Mouse (Mus musculus) forebrain, embryonic 15.5 days (tissue): ENCODE measurements around the gene Cpsf6. TPM values are rescaled to one million over a fixed set of nuclear protein-coding genes. Genes with fewer than 3 reads are reported as not detected.

Experiments
- ATAC-seq: fragments of 200-750 bp; cut with Nextera tagmentation; replicated peaks from 2 replicates; pipeline ENCODE4 v1.8.0; 2017; ENCODE audit warnings: mild to moderate bottlenecking, moderate TSS enrichment, moderate library complexity
- H3K27ac ChIP-seq: fragments of 300-500 bp; sonication (generic); replicated peaks from 2 replicates; pipeline ENCODE4 v1.5.1; 2015; ENCODE audit warnings: mild to moderate bottlenecking, inconsistent platforms
- H3K27me3 ChIP-seq: fragments of 300-500 bp; sonication (generic); 2 replicates; pipeline ENCODE4 v1.6.1; 2015; ENCODE audit warnings: inconsistent platforms
- H3K36me3 ChIP-seq: fragments of 300-500 bp; sonication (generic); 2 replicates; pipeline ENCODE4 v1.6.1; 2015; ENCODE audit warnings: mild to moderate bottlenecking, inconsistent platforms
- H3K4me1 ChIP-seq: fragments of 300-500 bp; sonication (generic); 2 replicates; pipeline ENCODE4 v1.6.1; 2015; ENCODE audit warnings: inconsistent platforms
- H3K4me2 ChIP-seq: fragments of 300-500 bp; sonication (generic); replicated peaks from 2 replicates; pipeline ENCODE4 v1.6.1; 2015; ENCODE audit warnings: mild to moderate bottlenecking, inconsistent platforms
- H3K4me3 ChIP-seq: fragments of 300-500 bp; sonication (generic); 2 replicates; pipeline ENCODE4 v1.5.1; 2015; ENCODE audit warnings: mild to moderate bottlenecking, inconsistent platforms
- H3K9ac ChIP-seq: fragments of 300-500 bp; sonication (generic); replicated peaks from 2 replicates; pipeline ENCODE4 v1.6.1; 2015; ENCODE audit warnings: mild to moderate bottlenecking, inconsistent platforms
- H3K9me3 ChIP-seq: fragments of 300-500 bp; sonication (generic); 2 replicates; pipeline ENCODE4 v1.6.1; 2016; ENCODE audit warnings: inconsistent platforms
- WGBS: fragments of 180-500 bp; shearing (Covaris S2); methylation state at CpG from one replicate; pipeline ENCODE4 v1.1.7; 2015; ENCODE audit warnings: mixed read lengths; 5-methylcytosine and 5-hydroxymethylcytosine counted together
- polyA plus RNA-seq: library from polyadenylated mRNA; unstranded; fragments of >200 nt; fragmentation: Nextera tagmentation; extraction: Ambion mirVana; gene quantifications from 2 replicates; pipeline ENCODE4 v1.2.1, GENCODE M21; 2015

Gene Cpsf6
- polyA plus RNA-seq, 1 experiment from 2014 or later: 201 TPM

DNA sequence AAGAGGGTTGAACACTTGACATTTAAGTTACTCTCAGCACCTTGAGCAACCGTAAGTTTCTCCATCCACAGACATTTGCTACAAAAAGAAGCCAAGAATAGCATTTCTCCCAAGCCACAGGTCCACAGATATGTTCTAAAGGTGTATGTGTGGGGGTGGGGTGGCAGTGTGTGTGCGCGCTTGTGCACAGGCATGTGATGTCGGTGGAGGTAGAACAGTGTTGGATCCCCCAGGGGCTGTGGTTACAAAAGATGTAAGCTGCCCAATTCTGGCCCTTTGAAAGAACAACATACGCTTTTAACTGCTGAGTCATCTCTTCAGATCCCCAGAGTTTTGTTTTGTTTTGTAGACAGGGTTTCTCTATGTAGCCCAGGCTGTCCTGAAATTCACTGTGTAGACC is 57.2 kb downstream of the Cpsf6 start:
- H3K4me2 ChIP-seq: no peak overlapping the region
- no peak for ATAC-seq
- no peak overlapping the region for H3K27ac ChIP-seq
- no peak overlapping the region for H3K4me3 ChIP-seq
- no peaks in the 10 kb centered on the region for H3K9me3 ChIP-seq
- H3K36me3 ChIP-seq: no peaks in the 10 kb centered on the region
- no peaks in the 10 kb centered on the region for H3K27me3 ChIP-seq
- WGBS: 98% methylated on average over 5 of the region's 5 CpGs
- H3K9ac ChIP-seq: no peak overlapping the region
- no peaks in the 10 kb centered on the region for H3K4me1 ChIP-seq

DNA sequence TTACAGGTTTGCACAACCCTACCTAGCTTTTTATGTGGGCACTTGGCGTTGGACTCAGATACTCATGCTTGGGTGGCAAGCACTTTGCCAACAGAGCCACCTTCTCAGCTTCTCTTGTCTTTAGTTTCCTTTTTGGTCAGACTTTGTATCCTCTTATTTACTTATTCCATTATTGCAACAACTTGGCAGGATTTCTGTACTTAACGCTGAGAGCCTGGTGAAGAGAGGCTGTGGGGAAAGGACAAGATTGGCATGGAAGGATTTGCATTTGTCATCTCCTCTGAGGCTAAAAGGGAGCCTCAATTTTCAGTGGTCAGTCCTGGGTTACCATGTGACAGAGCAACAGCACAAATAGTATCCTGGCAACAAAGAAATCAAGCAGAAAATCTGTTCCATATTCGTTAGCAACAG is 59.2 kb downstream of the Cpsf6 start:
- 48% methylated on average over 3 of the region's 3 CpGs for WGBS
- H3K4me1 ChIP-seq: no peaks in the 10 kb centered on the region
- ATAC-seq: no peak
- H3K36me3 ChIP-seq: no peaks in the 10 kb centered on the region
- H3K9me3 ChIP-seq: no peaks in the 10 kb centered on the region
- no peaks in the 10 kb centered on the region for H3K27me3 ChIP-seq
- H3K4me2 ChIP-seq: no peak overlapping the region
- no peak overlapping the region for H3K4me3 ChIP-seq
- no peak overlapping the region for H3K27ac ChIP-seq
- no peak overlapping the region for H3K9ac ChIP-seq

DNA sequence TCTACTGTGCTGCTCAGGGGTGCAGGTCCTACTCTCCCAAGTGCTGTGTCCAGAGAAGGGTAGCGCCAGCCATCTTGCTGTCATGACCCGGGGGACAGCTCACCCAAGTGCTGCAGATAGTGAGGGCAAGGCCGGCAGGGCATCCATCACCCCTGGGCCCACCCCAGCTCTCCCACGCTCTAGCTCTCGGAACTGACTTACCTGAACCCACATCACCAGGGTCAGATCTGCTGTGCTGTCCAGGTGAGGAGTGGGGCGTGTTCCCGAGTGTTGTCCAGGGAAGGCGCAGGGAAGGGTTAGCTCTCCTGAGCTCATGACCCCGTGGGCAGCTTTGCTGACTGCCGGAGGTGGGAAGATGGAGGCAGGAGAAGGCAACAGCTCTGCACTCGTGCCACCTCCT is 63.4 kb downstream of the Cpsf6 start:
- Histone ChIP-seq H3K4me3 (no peak overlapping the region), H3K36me3 (no peaks in the 10 kb centered on the region), H3K4me2 (no peak overlapping the region), H3K27ac (no peak overlapping the region), H3K4me1 (no peaks in the 10 kb centered on the region), H3K9me3 (no peaks in the 10 kb centered on the region), H3K9ac (no peak overlapping the region), H3K27me3 (no peaks in the 10 kb centered on the region)
- ATAC-seq: no peak
- 95% methylated on average over 11 of the region's 11 CpGs for WGBS

DNA sequence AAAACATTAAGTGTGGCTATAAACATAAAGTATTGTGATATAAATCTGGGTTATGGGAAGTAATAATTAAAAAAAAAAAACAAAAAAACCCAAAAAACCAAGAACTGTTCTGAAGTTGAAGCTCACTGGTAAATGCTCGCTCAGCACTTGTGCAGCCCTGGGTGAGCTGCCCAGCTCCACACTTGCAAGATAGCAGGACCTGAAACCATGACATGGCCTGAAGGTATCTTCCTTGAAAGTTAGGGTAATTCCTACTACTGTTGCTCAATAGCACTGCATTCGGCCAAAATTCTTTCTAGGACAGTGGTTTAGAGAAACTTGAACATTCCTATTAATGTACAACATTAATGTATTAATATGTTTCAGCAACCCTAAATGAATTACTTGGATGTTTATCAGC is 66.7 kb downstream of the Cpsf6 start:
- H3K9ac ChIP-seq: no peak overlapping the region
- no peak for ATAC-seq
- H3K9me3 ChIP-seq: no peaks in the 10 kb centered on the region
- no peaks in the 10 kb centered on the region for H3K36me3 ChIP-seq
- no peak overlapping the region for H3K27ac ChIP-seq
- no peak overlapping the region for H3K4me2 ChIP-seq
- H3K4me1 ChIP-seq: no peaks in the 10 kb centered on the region
- no peaks in the 10 kb centered on the region for H3K27me3 ChIP-seq
- H3K4me3 ChIP-seq: no peak overlapping the region
- 96% methylated on average over 2 of the region's 2 CpGs for WGBS

DNA sequence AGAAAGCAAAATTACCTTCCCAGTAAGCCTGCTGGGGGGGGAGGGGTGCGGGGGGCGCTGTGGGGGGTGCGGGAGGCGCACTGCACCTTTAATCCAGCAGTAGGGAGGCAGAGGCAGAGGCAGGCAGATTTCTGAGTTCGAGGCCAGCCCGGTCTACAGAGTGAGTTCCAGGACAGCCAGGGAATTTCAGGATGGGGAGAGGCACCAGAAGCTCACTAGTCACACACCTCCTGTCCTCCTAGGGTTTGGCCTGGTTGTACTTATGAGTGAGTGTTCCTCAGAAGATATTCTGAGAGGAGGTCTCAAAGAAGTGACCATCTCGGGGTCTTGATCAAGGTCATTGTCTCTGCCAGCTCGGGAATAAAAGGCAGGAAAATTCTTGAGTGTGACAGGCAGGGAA is 67.6 kb downstream of the Cpsf6 start:
- Histone ChIP-seq H3K27me3 (no peaks in the 10 kb centered on the region), H3K9ac (no peak overlapping the region), H3K4me3 (no peak overlapping the region), H3K4me2 (no peak overlapping the region), H3K4me1 (no peaks in the 10 kb centered on the region), H3K36me3 (no peaks in the 10 kb centered on the region), H3K27ac (no peak overlapping the region), H3K9me3 (no peaks in the 10 kb centered on the region)
- 82% methylated on average over 8 of the region's 8 CpGs for WGBS
- ATAC-seq: no peak

DNA sequence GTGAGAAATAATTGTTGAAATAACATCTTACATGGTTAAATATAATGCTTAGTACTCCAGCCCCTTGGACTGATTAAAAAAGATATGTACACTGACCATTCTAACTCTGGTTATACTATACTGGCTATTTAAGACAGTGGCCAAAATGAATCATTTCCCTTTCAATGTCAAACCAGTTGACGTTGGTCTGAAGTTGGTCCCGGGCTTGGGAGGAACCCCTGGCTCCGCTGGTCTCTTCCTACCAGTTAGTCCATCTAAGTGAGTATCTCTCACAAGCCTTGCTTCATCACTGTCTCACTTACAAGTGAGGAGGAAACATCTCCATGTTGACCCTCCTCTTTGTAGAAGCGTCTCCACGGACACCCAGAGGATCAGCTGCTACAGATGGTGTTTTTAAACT is 75.4 kb downstream of the Cpsf6 start:
- Histone ChIP-seq H3K27ac (no peak overlapping the region), H3K36me3 (no peaks in the 10 kb centered on the region), H3K27me3 (no peaks in the 10 kb centered on the region), H3K9me3 (no peaks in the 10 kb centered on the region), H3K4me2 (no peak overlapping the region), H3K4me3 (no peak overlapping the region), H3K9ac (no peak overlapping the region), H3K4me1 (no peaks in the 10 kb centered on the region)
- no peak for ATAC-seq
- 92% methylated on average over 5 of the region's 5 CpGs for whole genome bisulfite sequencing

DNA sequence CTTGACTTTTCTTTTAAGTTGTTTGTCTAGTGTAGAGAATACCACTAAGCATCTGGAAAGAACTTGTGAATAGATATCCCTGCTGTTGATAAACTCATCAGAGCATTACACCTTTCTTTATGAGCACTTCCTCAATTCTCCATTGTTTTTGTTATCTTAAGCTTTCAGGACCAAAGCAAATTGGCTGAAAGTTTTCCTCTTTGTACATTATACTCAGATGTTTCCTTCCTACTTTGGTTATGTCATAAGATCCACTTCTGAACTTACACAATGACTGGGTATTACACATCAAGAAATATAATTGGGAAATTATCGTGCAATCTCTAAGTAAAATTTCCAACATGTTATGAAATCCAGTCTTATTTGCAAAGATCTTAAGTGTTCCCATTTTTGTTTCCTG is 78.1 kb downstream of the Cpsf6 start:
- Histone ChIP-seq H3K4me3 (no peak overlapping the region), H3K9me3 (no peaks in the 10 kb centered on the region), H3K4me1 (no peaks in the 10 kb centered on the region), H3K4me2 (no peak overlapping the region), H3K27ac (no peak overlapping the region), H3K9ac (no peak overlapping the region), H3K27me3 (no peaks in the 10 kb centered on the region), H3K36me3 (no peaks in the 10 kb centered on the region)
- WGBS: 98% methylated on average over 1 of the region's 1 CpGs
- ATAC-seq: no peak

DNA sequence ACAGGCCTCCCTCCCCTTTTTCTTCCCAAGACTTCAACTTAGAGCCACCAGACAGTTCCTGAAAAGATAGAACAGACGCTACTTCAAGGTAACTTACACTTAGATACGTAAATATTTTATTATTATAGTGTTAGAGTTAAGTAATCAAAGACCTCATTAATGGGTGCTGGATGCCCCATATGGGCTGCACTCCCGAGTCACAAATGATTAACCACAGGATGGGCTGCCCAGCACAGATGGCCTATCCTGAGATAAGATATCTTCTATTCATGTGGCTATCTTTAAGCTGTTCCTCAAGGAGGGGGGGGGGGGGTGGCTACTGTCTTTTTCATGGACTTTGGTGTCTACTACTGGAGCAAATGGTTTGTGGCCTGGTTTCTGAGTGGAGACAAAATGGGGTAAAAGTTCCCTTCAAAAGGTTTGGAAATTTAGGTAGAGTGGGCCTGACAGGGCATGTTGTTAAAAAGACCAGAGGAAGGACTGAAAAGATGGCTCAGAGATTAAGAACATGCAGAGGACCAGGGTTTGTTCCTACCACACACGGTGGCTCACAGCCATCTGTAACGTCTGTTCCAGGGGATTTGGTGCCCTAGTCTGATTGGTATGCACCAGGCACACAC is 79.8 kb downstream of the Cpsf6 start:
- Histone ChIP-seq H3K4me2 (no peak overlapping the region), H3K4me3 (no peak overlapping the region), H3K27ac (no peak overlapping the region), H3K36me3 (no peaks in the 10 kb centered on the region), H3K27me3 (no peaks in the 10 kb centered on the region), H3K4me1 (no peaks in the 10 kb centered on the region), H3K9me3 (no peaks in the 10 kb centered on the region), H3K9ac (no peak overlapping the region)
- ATAC-seq: no peak
- 85% methylated on average over 5 of the region's 5 CpGs for WGBS

DNA sequence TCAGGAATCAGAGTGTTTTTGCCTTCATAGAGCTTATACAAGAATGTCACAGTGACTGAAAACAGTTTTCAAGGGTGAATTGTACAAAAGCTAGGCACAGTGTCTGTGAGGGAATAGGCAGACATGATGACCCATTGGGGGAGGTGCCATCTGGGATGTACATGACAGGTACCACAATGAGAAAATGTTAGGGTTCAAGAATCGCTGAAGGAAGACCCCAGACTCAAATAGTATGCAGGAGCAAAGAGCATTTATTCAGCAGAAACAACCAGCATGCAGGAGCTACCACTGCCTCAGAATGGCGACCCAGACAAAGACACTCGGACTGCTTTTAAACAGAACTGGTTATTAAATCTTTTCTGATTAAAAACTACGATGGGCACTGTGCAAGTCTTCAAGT is 80.7 kb downstream of the Cpsf6 start:
- H3K4me3 ChIP-seq: no peak overlapping the region
- ATAC-seq: no peak
- no peaks in the 10 kb centered on the region for H3K36me3 ChIP-seq
- H3K27ac ChIP-seq: no peak overlapping the region
- no peaks in the 10 kb centered on the region for H3K27me3 ChIP-seq
- no peak overlapping the region for H3K9ac ChIP-seq
- no peak overlapping the region for H3K4me2 ChIP-seq
- no peaks in the 10 kb centered on the region for H3K9me3 ChIP-seq
- WGBS: 90% methylated on average over 4 of the region's 4 CpGs
- H3K4me1 ChIP-seq: no peaks in the 10 kb centered on the region

DNA sequence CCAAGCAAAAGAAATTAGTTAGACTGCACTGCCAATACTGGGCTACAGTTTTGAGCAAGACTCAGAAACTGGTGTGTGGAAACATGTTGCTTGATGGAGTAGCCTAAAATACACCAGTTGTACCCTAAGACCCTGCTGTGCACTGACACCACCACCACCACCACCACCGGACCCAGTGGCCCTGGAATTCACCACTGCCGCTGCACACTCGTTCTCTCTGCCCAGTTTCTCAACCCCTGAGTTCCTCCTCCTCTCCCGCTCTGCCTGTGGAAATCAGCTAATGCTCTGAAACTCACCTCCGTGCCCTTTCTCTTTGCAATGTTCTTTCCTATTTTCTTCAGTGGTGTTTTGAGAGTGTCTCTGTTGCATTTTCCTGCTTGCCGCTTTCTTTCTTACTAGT is 81.5 kb downstream of the Cpsf6 start:
- Histone ChIP-seq H3K9me3 (no peaks in the 10 kb centered on the region), H3K4me3 (no peak overlapping the region), H3K4me1 (no peaks in the 10 kb centered on the region), H3K9ac (no peak overlapping the region), H3K4me2 (no peak overlapping the region), H3K36me3 (no peaks in the 10 kb centered on the region), H3K27me3 (no peaks in the 10 kb centered on the region), H3K27ac (no peak overlapping the region)
- ATAC-seq: no peak
- 88% methylated on average over 6 of the region's 6 CpGs for WGBS

Other genes with a start within 250 kb of the Cpsf6 start
- gene Frs2, start 231.5 kb downstream of the Cpsf6 start, polyA plus RNA-seq: 20.0 and 23.7 TPM in 2 replicates
- gene Yeats4, start 155.5 kb downstream of the Cpsf6 start, polyA plus RNA-seq: 101 and 106 TPM in 2 replicates
- not detected in 2 replicates for gene 9530003J23Rik, start 141.3 kb downstream of the Cpsf6 start, polyA plus RNA-seq
- 15.7 and 18.2 TPM in 2 replicates for gene Lyz2, start 97.7 kb downstream of the Cpsf6 start, polyA plus RNA-seq
- gene Lyz1, start 87.1 kb downstream of the Cpsf6 start, polyA plus RNA-seq: not detected in 2 replicates
- gene Cpm, start 249.5 kb upstream of the Cpsf6 start, polyA plus RNA-seq: 4.0 and 4.5 TPM in 2 replicates